Mouse (Mus musculus) lung, embryonic 16.5 days (tissue): Measurements from ENCODE around the gene Dusp14. TPM values are rescaled to one million over a fixed set of nuclear protein-coding genes. Genes with fewer than 3 reads are reported as not detected.

Experiments
- ATAC-seq: fragments of 200-750 bp; cut with Nextera tagmentation; 2 replicates; pipeline ENCODE4 v1.8.0; 2017; ENCODE audit warnings: low read depth, mild to moderate bottlenecking, moderate library complexity
- H3K27ac ChIP-seq: fragments of 300-500 bp; sonication (generic); 2 replicates; pipeline ENCODE4 v1.5.1; 2014; ENCODE audit warnings: mild to moderate bottlenecking, control low read depth, low read length
- H3K27me3 ChIP-seq: fragments of 300-500 bp; sonication (generic); 2 replicates; pipeline ENCODE4 v1.6.1; 2014; ENCODE audit warnings: low read depth, low read length, mixed read lengths; ENCODE audit not compliant: control insufficient read depth, insufficient read depth
- H3K36me3 ChIP-seq: fragments of 300-500 bp; sonication (generic); 2 replicates; pipeline ENCODE4 v1.6.1; 2014; ENCODE audit warnings: low read length; ENCODE audit not compliant: control insufficient read depth, insufficient read depth
- H3K4me1 ChIP-seq: fragments of 300-500 bp; sonication (generic); replicated peaks from 2 replicates; pipeline ENCODE4 v1.6.1; 2014; ENCODE audit warnings: low read length, mixed read lengths; ENCODE audit not compliant: control insufficient read depth, insufficient read depth
- H3K4me2 ChIP-seq: fragments of 300-500 bp; sonication (generic); 2 replicates; pipeline ENCODE4 v1.6.1; 2014; ENCODE audit warnings: low read depth, low read length, control low read depth
- H3K4me3 ChIP-seq: fragments of 300-500 bp; sonication (generic); 2 replicates; pipeline ENCODE4 v1.5.1; 2014; ENCODE audit warnings: mild to moderate bottlenecking, low read length, control low read depth
- H3K9ac ChIP-seq: fragments of 300-500 bp; sonication (generic); 2 replicates; pipeline ENCODE4 v1.6.1; 2014; ENCODE audit warnings: low read length, control low read depth
- H3K9me3 ChIP-seq: fragments of 300-500 bp; sonication (generic); 2 replicates; pipeline ENCODE4 v1.6.1; 2016; ENCODE audit warnings: low read length; ENCODE audit not compliant: control insufficient read depth
- WGBS: fragments of 180-500 bp; shearing (Covaris S2); extraction: QIAGEN DNeasy Blood & Tissue Kit; methylation state at CpG from one replicate; pipeline ENCODE4 v1.1.7; 2014; 5-methylcytosine and 5-hydroxymethylcytosine counted together
- polyA plus RNA-seq: library from polyadenylated mRNA; unstranded; fragments of >200 nt; fragmentation: Nextera tagmentation; extraction: Ambion mirVana; gene quantifications from 2 replicates; pipeline ENCODE4 v1.2.1, GENCODE M21; 2015

The Dusp14 gene
- polyA plus RNA-seq, 1 experiment from 2014 or later = 26.1 TPM

GRCm38 (mm10) chr11:84095084-84095483 lies 26.0 kb upstream of the Dusp14 start:
- Histone ChIP-seq H3K27me3 (no peaks in the 10 kb centered on the region), H3K27ac (no peak overlapping the region), H3K4me3 (no peak overlapping the region), H3K9me3 (no peaks in the 10 kb centered on the region), H3K4me1 (no peaks in the 10 kb centered on the region), H3K36me3 (peaks cover 10% of the 10 kb centered on the region), H3K4me2 (no peak overlapping the region), H3K9ac (no peak overlapping the region)
- no peak for ATAC-seq
- 60% methylated on average over 4 of the region's 4 CpGs for WGBS

GRCm38 (mm10) chr11:84090572-84090971 lies 21.5 kb upstream of the Dusp14 start:
- Histone ChIP-seq H3K4me3 (no peak overlapping the region), H3K27ac (no peak overlapping the region), H3K27me3 (no peaks in the 10 kb centered on the region), H3K9ac (no peak overlapping the region), H3K4me1 (no peaks in the 10 kb centered on the region), H3K36me3 (peaks cover 8% of the 10 kb centered on the region; the same call in 1 of the 2 replicates), H3K4me2 (no peak overlapping the region), H3K9me3 (no peaks in the 10 kb centered on the region)
- 81% methylated on average over 8 of the region's 8 CpGs for WGBS
- ATAC-seq = no peak

GRCm38 (mm10) chr11:84081901-84082300 lies 12.8 kb upstream of the Dusp14 start:
- H3K9ac ChIP-seq = no peak overlapping the region
- H3K4me1 ChIP-seq = peaks cover 14% of the 10 kb centered on the region; the same call in 1 of the 2 replicates
- WGBS = 88% methylated on average over 5 of the region's 5 CpGs
- no peaks in the 10 kb centered on the region for H3K27me3 ChIP-seq
- H3K27ac ChIP-seq = no peak overlapping the region
- no peak for ATAC-seq
- H3K4me2 ChIP-seq = no peak overlapping the region
- peaks cover 17% of the 10 kb centered on the region for H3K36me3 ChIP-seq
- H3K9me3 ChIP-seq = no peaks in the 10 kb centered on the region
- no peak overlapping the region for H3K4me3 ChIP-seq

DNA sequence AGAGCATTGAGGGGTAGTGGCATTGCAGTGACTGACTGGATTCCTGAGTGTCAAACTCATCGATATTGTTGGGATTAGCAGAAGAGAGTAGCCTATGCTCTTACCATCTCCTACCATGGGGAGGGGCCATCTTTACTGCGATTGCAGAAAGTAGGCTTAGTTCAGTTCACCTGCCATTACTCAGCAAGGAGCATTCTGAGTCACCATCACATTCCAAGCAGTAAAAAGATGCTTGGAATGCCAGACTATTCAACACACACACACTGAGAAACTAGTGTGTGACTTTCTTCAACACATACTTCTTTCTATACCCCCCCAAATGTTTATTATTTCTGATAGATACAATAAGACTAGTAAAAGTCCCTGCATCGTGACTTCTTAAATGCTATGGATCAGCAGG lies 11.3 kb upstream of the Dusp14 start:
- Histone ChIP-seq H3K4me1 (peaks cover 19% of the 10 kb centered on the region; the same call in 1 of the 2 replicates), H3K4me2 (no peak overlapping the region), H3K4me3 (no peak overlapping the region), H3K9me3 (no peaks in the 10 kb centered on the region), H3K27ac (peak overlapping the region; percentile 57), H3K27me3 (no peaks in the 10 kb centered on the region), H3K9ac (no peak overlapping the region), H3K36me3 (peaks cover 12% of the 10 kb centered on the region)
- ATAC-seq = peak; percentile 21; the same call in 1 of the 2 replicates
- 73% methylated on average over 3 of the region's 3 CpGs for WGBS

DNA sequence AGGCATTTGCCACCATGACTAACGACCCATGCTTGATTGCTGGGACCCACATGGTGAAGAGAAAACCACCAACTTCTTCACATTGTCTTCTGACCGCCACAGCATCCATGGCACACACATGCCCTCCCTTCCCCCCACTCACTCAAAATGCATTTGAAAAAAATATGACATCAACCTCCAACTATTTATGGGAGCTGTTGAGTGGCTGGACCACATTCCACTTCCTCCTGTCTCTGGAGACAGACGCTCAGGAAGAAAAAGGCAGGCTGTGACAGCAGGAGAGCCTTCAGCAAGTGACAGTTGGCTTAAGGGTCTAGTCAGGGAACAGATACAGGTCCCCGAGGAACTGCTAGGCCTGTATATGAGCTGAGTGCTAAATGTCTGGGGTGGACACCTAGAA lies 10.8 kb upstream of the Dusp14 start:
- Histone ChIP-seq H3K4me3 (no peak overlapping the region), H3K4me2 (no peak overlapping the region), H3K27ac (peak overlapping the region; percentile 57), H3K9me3 (no peaks in the 10 kb centered on the region), H3K27me3 (no peaks in the 10 kb centered on the region), H3K36me3 (peaks cover 12% of the 10 kb centered on the region), H3K9ac (no peak overlapping the region), H3K4me1 (peaks cover 19% of the 10 kb centered on the region; the same call in 1 of the 2 replicates)
- ATAC-seq = peak; percentile 62
- 54% methylated on average over 4 of the region's 4 CpGs for WGBS

DNA sequence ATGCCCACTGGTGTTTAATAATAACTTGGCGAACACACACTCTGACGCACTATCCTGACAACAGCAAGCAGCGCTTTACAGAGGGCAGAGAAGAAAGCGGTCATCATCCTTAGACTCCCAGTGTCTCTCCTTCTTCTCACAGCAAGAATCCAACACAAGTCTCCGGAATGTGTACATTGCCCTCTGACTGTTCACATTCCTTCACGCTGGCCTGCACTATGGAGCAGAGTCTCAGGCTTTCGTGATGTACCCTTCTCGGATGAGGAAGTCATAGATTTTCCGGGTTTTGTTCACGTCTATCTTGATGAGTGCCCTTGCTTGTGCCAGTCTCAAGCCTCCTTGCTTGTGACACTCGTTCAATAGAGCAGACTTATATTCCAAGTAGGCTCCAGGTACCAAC lies 10.3 kb upstream of the Dusp14 start:
- Histone ChIP-seq H3K27me3 (no peaks in the 10 kb centered on the region), H3K4me3 (no peak overlapping the region), H3K27ac (peak overlapping the region; percentile 48), H3K4me1 (peaks cover 21% of the 10 kb centered on the region), H3K9ac (no peak overlapping the region), H3K4me2 (no peak overlapping the region), H3K9me3 (no peaks in the 10 kb centered on the region), H3K36me3 (peaks cover 12% of the 10 kb centered on the region)
- peak; percentile 45 for ATAC-seq
- WGBS = 62% methylated on average over 11 of the region's 11 CpGs

DNA sequence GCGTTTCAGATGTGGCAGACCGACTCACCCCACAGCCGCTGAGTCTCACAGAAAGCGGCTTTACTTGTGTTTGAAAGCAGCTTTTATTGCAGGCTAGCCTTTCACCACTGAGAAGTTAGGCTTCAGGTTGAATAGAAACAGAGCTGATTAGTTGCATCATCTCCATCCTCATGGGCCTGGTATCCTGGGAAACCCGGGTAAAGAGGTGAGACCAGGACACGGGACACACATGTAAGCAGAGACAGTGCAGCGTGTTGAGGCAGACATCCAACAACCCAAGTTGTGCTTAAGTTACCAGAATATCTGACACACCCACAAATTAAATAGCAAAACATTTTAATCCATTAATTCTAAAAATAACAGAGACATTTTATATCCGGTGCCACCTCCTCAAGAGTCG lies 9.5 kb upstream of the Dusp14 start:
- Histone ChIP-seq H3K9ac (no peak overlapping the region), H3K4me3 (no peak overlapping the region), H3K36me3 (peaks cover 11% of the 10 kb centered on the region), H3K27ac (0 out of 2 replicates have a peak overlapping the region, but pooled peaks have one; percentile 7), H3K4me1 (peaks cover 28% of the 10 kb centered on the region), H3K27me3 (no peaks in the 10 kb centered on the region), H3K9me3 (no peaks in the 10 kb centered on the region), H3K4me2 (no peak overlapping the region)
- no peak for ATAC-seq
- 76% methylated on average over 9 of the region's 9 CpGs for WGBS

DNA sequence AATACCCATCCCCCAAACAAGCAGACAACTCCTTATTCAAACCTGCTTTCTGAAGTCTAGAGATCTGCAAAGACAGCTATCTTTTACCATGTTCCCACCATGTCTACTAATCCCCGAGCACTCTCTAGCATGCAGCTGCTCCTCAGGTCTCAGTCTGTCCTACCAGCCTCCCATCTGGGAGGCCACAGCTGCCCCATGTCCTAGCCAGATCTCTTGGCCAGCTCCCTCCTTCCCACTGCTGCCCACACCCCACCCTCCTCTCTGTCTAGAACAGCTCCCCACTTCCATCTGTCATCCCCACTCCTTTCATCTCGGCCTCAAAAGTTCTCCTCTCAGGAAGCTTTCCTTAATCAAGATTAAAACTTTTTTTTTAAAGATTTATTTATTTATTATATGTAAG lies 7.9 kb upstream of the Dusp14 start:
- no peak overlapping the region for H3K4me3 ChIP-seq
- H3K4me1 ChIP-seq = peaks cover 39% of the 10 kb centered on the region
- H3K9ac ChIP-seq = no peak overlapping the region
- H3K27ac ChIP-seq = no peak overlapping the region
- H3K27me3 ChIP-seq = no peaks in the 10 kb centered on the region
- H3K36me3 ChIP-seq = peaks cover 4% of the 10 kb centered on the region
- H3K4me2 ChIP-seq = no peak overlapping the region
- WGBS = 52% methylated on average over 2 of the region's 2 CpGs
- ATAC-seq = peak; percentile 74
- H3K9me3 ChIP-seq = no peaks in the 10 kb centered on the region

GRCm38 (mm10) chr11:84073816-84074764 lies 5.0 kb upstream of the Dusp14 start:
- no peak overlapping the region for H3K9ac ChIP-seq
- H3K36me3 ChIP-seq = 0 out of 2 replicates have a peak, but pooled peaks cover 2% of the 10 kb centered on the region
- peak overlapping the region; percentile 74 for H3K27ac ChIP-seq
- H3K4me3 ChIP-seq = no peak overlapping the region
- no peaks in the 10 kb centered on the region for H3K9me3 ChIP-seq
- H3K27me3 ChIP-seq = no peaks in the 10 kb centered on the region
- peak; percentile 55 for ATAC-seq
- peaks cover 27% of the 10 kb centered on the region for H3K4me1 ChIP-seq
- 36% methylated on average over 7 of the region's 7 CpGs for WGBS
- H3K4me2 ChIP-seq = no peak overlapping the region
